ENCODE assay signal across 9 mouse cellular contexts in genomic region chr17:15530141-15530540, GRCm38 (mm10). TPM values are rescaled to one million over a fixed set of nuclear protein-coding genes. Genes with fewer than 3 reads are reported as not detected.
A peak's percentile ranks its signal among the peaks of the same experiment; 100 is the strongest.
DNase-seq lines count a peak whose midpoint lies in the region; ATAC-seq and TF ChIP-seq lines count a peak whose summit lies in the region.
"Had no signal": no experiment of that assay in that cellular context is flagged by ENCODE, and none has a peak within 500 bp of the region (broad histone marks: within the 10 kb centered on the region; RNA-seq: fewer than 3 reads in every experiment).

No protein-coding gene starts in this region.

- no peak overlapping the region for H3K27ac ChIP-seq in midbrain, postnatal 0 days (ENCODE audit: low read depth, low read length)
- H3K27ac ChIP-seq: limb, embryonic 13.5 days had no signal

- no peak overlapping the region for H3K4me2 ChIP-seq in midbrain, postnatal 0 days (ENCODE audit: low read depth, low read length, poor library complexity, severe bottlenecking)
- H3K4me2 ChIP-seq: limb, embryonic 13.5 days had no signal

- H3K9ac ChIP-seq in midbrain, postnatal 0 days (replicated peaks; ENCODE audit: low read length, poor library complexity, severe bottlenecking) = no peak overlapping the region
- H3K9ac ChIP-seq: limb, embryonic 13.5 days had no signal

- no peaks in the 10 kb centered on the region for H3K9me3 ChIP-seq in midbrain, postnatal 0 days (ENCODE audit: low read length)
- H3K9me3 ChIP-seq: limb, embryonic 13.5 days had no signal

- 0% methylated on average over 5 of the region's 5 CpGs for WGBS in midbrain, postnatal 0 days

- H3K36me3 ChIP-seq in midbrain, postnatal 0 days (ENCODE audit: insufficient read depth, low read length) = no peaks in the 10 kb centered on the region

- H3K27me3 ChIP-seq in midbrain, postnatal 0 days (ENCODE audit: insufficient read depth, low read length) = no peaks in the 10 kb centered on the region

- peak; percentile 30 to 61 for DNase-seq in adrenal gland, adult (ENCODE audit: inconsistent age in 2 of 2, low spot score in 1 of 2)
- no peak for DNase-seq in adrenal gland, postnatal 4 days (ENCODE audit: low spot score in 2 of 2)
- DNase-seq in kidney, adult 8-10 months = peak; percentile 10 to 45
- no peak for DNase-seq in kidney, adult 11 months
- DNase-seq in adrenal gland, postnatal 25 days = peak; percentile 22
- peak; percentile 56 for DNase-seq in kidney, postnatal 14 days
- DNase-seq in midbrain, postnatal 0 days (ENCODE audit: low spot score) = peak; percentile 74
- DNase-seq in thymus, postnatal 36 days = peak; percentile 50 to 51

- peaks cover 4% of the 10 kb centered on the region; the same call in 1 of the 2 replicates for H3K4me1 ChIP-seq in midbrain, postnatal 0 days (ENCODE audit: insufficient read depth, low read length)

- no peak for ATAC-seq in midbrain, postnatal 0 days (ENCODE audit: low FRiP score)

- peak; percentile 72 for TF ChIP-seq CTCF in midbrain, postnatal 0 days (IDR thresholded peaks at IDR 0.05)

- no peak overlapping the region for H3K4me3 ChIP-seq in midbrain, postnatal 0 days (ENCODE audit: low read depth, low read length)
- H3K4me3 ChIP-seq: limb, embryonic 13.5 days had no signal

RNA-seq across cellular contexts. Expression of gene Pdcd2, which starts 3.0 kb away (rescaled TPM):
- total RNA-seq in adrenal gland, postnatal 4 days (2021) = 10 to 100 TPM; 34.3 to 40.0 TPM
- 34.2 and 45.3 TPM in 2 replicates for total RNA-seq in adrenal gland, postnatal 25 days (2021)
- total RNA-seq in midbrain, postnatal 0 days (2014; rRNA removed) = 48.9 and 53.6 TPM in 2 replicates
- 48.1 and 49.9 TPM in 2 replicates for polyA plus RNA-seq in midbrain, postnatal 0 days (2015; fragmentation: Nextera tagmentation; extraction: Ambion mirVana)

RNA-seq across cellular contexts. Expression of gene Tbp, which starts 30.5 kb away (rescaled TPM):
- 10 to 100 TPM; 44.1 to 45.5 TPM for total RNA-seq in adrenal gland, postnatal 4 days (2021)
- 29.8 and 31.4 TPM in 2 replicates for total RNA-seq in adrenal gland, postnatal 25 days (2021)
- total RNA-seq in midbrain, postnatal 0 days (2014; rRNA removed) = 43.5 and 50.4 TPM in 2 replicates
- 43.2 and 47.9 TPM in 2 replicates for polyA plus RNA-seq in midbrain, postnatal 0 days (2015; fragmentation: Nextera tagmentation; extraction: Ambion mirVana)

RNA-seq across cellular contexts. Expression of gene Psmb1, which starts 30.6 kb away (rescaled TPM):
- total RNA-seq in adrenal gland, postnatal 4 days (2021) = 100 to 1,000 TPM; 174 to 182 TPM
- total RNA-seq in adrenal gland, postnatal 25 days (2021) = 167 and 189 TPM in 2 replicates
- total RNA-seq in midbrain, postnatal 0 days (2014; rRNA removed) = 93.1 and 130 TPM in 2 replicates
- polyA plus RNA-seq in midbrain, postnatal 0 days (2015; fragmentation: Nextera tagmentation; extraction: Ambion mirVana) = 253 and 257 TPM in 2 replicates

RNA-seq across cellular contexts. Expression of gene Prdm9, which starts 34.0 kb away (rescaled TPM):
- total RNA-seq in adrenal gland, postnatal 4 days (2021) = 1 to 10 TPM; 5.1 to 6.5 TPM
- 7.4 and 9.1 TPM in 2 replicates for total RNA-seq in adrenal gland, postnatal 25 days (2021)
- total RNA-seq in midbrain, postnatal 0 days (2014; rRNA removed) = 0.22 and 0.94 TPM in 2 replicates
- 0.97 and 1.1 TPM in 2 replicates for polyA plus RNA-seq in midbrain, postnatal 0 days (2015; fragmentation: Nextera tagmentation; extraction: Ambion mirVana)

Comparison
In these comparisons a context has a peak if more than half of its experiments do, and no peak if none do; other contexts are left out.
1. DNase-seq: peak in adrenal gland, adult (2 of 2), kidney, adult 8-10 months (2 of 2), adrenal gland, postnatal 25 days (single experiment), kidney, postnatal 14 days (single experiment), midbrain, postnatal 0 days (single experiment) and thymus, postnatal 36 days (2 of 2); none in adrenal gland, postnatal 4 days (0 of 2) and kidney, adult 11 months (single experiment).